Mouse (Mus musculus) layer of hippocampus, adult 9-11 months (tissue): ENCODE measurements around the gene Utp4.
"Not testable (repeated sequence)": the region's sequence is repeated elsewhere in the genome, so short reads cannot be mapped to it uniquely, and the experiment has no call there.

ENCODE experiments used
- DNase-seq: peaks from one replicate; pipeline ENCODE4 v3.0.0; 2022

Gene Utp4

DNA sequence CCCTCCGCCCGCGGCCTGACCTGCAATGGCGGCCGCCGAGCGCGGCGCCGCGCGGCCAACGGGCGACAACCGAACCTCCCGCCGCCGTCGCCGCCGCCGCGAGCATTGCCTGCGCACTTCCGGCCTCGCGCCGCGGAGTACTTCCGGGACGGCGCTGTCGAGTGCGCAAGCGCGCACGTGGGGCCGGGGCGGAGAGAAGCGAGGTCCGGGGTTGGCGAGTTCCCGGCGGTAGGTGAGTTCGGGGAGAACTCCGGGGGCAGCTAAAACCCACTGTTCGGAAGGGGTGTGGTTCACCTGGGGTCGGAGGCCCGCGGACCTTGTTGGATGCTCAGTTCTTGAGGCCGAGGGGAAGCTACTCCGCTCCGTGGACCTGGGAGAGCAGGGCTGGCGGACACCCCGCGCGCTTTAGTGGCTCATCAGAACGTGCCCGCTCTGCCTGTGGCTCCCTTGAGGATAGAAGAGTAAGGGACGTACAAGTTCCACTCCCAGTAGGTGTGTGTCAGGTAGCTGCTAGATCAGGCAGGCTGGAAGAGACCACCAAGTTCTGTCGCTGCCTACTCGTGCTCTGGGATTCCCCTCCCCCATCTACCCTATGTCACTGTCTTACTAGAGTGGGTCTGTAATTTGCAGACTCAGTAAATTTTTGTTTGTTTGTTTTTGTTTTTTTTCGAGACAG lies at the start of gene Utp4:
Gene Utp4 (plus strand): TSS at position 156 of the 676 bp plus-strand sequence.
- DNase-seq, result peak; percentile 81

DNA sequence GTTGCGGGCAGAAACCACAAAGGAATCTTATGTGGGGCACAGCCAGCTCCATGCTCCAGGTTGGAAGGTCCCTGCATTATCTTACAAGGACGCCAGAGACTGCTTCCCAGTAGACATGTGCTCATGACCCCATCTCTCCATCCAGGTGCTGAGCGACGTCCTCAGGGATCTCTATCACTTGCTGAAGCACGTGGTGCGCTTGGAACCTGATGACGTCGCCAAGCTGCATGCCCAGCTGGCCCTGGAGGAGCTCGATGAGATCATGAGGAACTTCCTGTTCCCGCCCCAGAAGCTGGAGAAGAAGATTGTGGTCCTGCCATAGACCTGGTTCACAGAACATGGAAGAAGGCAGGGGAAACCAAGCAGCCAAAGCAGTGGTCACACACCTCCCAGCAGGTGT lies 43.4 kb upstream of the Utp4 start:
- DNase-seq, result no peak

DNA sequence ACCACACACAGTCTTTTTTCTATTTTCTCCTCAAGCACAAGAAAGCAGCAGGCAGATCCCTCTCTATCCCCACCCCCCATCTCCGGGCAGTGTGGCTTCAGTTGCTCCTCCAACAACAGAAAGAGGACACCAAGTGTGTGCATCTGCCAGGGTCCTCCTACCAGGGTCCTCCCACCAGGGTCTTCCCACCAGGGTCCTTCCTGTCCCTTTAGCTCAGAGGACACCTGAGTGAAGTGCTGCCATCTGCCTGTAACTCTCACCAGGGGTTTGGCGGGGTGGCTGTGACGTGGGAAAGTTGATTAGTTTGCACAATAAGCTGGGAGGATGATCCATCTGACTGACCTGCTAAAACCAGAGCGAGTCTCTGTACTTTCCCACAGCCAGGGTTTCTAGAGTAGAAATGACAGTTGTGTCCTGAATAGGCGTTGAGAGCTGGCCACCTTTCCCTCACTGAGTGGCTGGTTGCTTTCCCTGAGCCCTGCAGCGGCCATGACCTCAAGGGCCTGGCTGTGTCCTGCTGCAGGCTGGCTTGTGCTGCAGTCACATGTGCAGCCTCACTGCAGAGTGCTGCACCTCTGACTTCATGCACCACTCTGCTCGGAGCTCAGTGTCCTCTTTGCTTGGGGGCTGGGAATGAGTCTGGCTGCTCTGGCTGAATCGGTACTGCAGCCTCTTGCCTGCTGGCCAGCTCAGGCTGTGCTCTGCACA lies 38.7 kb upstream of the Utp4 start:
- DNase-seq, result no peak

DNA sequence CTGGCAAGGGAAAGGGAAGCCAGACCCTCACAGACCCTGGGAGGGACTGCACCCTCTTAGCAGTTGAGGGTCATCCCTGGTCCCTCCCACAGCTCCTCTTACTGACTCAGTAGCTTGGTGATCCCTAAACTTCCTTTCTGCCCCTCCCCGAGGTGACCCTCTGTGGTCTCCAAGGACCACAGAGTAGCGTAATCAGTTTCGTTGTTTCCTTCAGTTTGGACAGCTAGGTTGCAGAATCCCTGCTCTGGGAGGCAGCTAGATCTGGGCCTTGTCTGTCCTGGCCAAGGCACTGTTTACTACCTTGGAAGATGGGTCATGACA lies 38.2 kb upstream of the Utp4 start:
- DNase-seq, result no peak

DNA sequence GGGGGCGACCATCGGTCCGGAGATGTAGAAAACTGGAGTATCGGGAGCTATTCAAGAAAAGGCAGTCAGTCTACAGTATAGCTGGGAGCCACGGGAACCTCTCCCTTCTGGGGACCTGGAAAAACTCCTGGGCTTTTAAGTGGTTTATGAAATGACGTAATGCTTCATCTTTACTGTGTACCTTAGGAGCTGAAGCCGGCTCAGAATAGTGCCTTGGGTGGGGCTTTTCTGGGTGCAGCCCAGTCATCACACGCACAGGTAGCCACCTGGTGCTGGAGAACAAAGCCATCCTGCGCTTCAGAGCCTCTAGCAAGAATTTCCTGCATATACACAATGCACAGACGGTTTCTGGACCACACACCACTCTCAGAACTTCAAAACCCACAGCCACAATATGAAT lies 30.6 kb upstream of the Utp4 start:
- DNase-seq, result no peak

DNA sequence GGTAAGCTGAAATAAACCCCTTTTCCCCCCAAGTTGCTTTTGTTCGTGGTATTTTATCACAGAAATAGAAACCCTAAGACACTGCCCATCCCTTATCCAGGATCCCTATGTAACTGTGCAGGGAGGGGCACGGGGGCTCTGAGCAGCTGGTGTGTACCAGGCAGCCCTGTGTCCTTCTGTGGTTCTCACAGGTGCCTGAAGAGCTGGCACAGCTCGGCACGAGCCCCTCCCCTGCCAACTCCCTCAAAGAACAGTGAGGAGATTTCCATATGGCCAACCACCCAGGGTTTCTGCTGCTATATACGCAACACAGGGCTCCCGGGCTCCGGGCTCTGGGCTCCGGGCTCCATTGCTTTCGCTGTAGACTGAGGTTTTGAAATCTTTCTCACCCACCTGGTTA lies 28.1 kb upstream of the Utp4 start:
- peak; percentile 43 for DNase-seq

DNA sequence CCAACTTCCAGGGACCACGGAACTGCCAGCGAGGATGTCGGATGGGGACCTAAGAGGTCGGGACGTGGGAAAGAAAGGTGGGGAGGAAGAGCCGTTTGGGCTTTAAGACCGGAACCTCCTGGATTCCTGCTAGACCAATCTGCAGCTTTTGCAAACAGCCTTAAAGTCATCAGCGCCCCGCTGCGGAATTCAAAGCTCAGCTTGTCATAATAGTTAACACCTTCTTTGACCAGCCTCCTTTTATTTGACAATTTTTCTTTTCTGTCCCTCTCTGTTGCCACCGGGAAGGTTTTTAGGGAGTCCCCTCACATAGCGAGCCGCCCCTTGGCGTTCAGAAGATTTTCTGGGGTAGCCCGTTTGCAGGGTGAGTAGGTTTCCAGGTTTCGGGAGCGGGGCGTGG lies 23.4 kb upstream of the Utp4 start, which contains the start of gene Has3:
Gene Has3 (plus strand): TSS at position 192 of the 400 bp plus-strand sequence.
- DNase-seq, result no peak

DNA sequence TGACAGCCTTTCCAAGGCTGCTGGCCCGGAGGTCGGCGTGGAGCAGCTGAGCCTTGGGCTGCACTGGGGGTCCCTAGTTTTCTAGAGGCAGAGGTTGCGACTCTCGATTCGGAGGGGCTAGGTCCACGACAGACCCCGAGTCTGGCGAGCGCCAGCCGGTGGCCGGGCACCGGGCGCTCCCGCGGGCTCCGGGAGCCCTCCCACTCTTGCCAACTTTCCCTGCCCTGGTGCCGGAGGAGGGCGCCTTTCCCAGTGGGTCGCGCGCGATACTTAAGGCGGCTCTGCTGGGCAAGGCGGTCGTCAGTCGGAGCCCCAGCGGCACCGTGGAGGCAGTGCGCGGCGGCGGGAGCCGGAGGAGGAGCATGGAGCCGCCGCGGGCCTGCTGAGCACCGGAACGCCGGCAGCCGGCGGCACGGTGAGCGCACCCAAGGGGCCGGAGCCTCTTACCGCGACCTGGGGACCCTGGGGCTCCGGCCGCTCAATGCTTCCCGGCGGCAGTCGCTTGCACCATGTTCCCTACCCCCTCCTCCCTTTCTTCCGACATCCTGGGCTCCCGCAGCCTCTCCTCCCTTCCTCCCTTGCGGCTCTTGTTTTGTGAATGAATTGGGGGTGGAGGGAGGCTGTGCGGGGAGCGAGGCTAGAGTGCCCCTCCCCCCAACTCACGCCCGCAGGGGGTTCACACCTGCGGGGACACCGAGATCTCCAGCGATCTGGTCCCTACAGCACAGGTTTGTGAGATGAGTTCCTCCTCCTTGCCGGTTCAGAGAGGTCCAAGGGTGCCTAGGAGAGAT lies 22.7 kb upstream of the Utp4 start:
- DNase-seq, result no peak

DNA sequence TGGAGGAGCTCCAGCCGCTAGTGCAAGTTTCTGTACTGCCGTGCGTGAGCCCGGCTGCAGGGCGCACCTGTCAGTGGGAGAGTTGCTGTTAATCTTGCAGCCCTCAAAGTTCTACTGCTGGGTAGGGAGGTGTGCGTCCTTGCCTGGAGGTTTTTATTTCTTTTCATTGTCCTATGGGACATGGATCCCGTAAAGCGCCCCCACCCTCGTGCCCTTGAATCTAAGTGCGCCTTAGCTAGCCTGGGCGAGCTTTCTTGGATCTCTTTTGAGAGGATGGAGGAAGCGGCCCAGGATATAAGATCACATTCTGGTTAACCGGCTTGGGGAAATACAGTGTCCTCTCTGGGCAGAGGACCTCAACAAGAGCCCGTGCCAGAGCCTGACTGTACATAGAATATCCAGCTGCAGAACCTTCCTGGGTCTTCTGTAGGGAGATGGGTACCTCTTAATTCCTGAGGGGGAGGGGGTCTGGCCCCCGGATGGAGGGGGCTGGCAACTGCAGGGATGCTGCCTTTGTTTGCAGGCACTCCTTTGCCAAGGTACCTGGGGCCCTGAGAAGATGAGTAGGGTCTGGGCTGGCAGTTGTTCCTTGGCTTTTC lies 22.0 kb upstream of the Utp4 start:
- no peak for DNase-seq

DNA sequence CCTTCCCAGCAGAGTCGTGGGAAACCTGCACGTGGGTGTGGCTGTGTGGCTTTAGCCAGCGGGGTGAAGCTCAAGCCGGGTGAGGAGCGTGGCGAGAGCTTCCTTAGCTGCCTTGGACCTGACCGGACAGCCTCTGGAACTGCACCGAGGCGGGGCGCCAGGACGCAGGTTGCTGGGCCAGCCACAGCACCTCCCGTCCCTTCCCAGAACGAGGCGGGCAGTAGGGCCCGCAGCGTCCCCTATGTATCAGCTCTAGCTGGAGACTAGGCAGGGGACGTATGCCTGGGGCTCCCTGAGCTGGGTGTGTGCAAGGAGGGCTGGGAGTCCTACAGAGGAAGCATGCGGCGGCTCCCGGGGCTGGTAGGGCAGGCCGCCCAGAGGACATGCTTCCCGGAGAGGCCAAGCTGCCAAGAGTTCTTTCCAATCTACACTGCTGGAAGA lies 21.5 kb upstream of the Utp4 start:
- DNase-seq, result no peak

DNA sequence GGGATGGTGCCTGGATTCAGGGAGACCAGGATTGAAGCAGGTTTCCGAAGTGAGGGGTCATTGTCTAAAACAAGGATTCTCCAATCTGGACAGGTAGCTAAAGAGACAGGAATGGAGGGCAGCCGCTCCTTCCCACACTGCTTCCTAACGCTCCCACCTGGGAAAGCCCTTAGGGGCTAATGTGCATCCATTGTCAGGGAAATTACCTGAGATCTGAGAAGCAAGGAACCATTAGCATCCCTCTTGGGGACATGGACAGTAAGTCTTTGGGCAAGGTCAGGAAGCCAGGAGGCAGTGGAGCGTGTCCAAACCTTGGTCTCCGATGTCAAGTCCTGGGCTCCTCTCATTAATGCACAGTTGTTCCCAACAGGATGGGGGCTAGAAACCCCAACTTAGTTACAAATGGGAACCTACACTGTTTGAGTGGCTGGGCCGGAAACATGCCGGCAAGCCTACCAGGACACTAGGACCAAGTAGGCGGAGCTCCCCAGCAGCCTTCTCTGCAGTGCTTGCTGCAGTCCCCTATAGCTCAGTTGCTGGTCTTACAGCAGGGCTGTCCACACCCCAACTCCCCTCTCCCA lies 20.9 kb upstream of the Utp4 start:
- DNase-seq, result no peak

DNA sequence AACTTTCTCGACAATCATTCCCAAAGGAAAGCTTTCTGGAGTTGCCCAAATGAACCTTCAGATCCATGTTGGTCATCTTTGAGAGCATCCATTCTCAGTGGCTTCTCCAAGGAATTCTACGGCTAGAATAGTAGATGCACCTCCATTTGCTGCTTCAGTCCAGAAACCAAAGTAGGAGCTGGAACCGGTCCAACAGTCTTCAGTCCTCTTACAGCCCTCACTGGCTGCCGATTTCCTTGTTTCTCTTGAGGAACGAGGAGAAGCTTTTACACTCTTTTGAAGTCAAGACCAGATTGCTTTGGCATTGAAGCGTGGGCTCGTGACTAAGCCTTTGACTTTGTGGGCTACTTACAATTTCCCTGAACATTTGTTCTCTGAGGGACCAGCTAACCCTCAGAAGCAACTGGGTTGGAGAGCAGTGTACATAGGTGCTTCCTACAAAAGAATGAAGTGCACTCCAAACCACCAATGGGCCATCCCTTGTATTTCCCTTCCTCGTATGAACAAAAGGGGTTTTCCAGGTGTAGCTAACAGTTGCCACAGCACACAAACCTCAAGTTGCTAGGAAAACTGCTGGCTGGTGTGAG lies 13.2 kb upstream of the Utp4 start:
- DNase-seq, result no peak

DNA sequence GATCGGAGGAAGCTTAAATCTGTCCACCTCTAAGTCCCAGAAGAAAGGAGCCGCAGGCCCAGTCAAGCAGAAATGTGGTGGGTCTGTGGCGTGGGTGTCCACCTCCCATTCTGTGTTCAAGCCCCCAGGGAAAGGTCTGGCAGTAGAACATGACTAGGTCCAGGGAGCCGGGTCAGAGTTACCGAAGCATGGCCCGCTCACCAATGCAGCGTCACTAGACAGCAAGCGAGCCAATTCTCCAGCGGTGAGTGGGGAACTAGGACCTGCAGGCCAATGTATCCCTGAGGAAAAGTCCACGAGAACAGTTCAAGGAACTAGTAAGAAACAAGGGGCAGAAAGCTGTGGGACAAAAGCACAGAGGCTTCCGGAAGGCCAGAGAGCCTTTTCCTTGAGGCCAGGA lies 9.3 kb upstream of the Utp4 start:
- DNase-seq, result not testable (repeated sequence)

DNA sequence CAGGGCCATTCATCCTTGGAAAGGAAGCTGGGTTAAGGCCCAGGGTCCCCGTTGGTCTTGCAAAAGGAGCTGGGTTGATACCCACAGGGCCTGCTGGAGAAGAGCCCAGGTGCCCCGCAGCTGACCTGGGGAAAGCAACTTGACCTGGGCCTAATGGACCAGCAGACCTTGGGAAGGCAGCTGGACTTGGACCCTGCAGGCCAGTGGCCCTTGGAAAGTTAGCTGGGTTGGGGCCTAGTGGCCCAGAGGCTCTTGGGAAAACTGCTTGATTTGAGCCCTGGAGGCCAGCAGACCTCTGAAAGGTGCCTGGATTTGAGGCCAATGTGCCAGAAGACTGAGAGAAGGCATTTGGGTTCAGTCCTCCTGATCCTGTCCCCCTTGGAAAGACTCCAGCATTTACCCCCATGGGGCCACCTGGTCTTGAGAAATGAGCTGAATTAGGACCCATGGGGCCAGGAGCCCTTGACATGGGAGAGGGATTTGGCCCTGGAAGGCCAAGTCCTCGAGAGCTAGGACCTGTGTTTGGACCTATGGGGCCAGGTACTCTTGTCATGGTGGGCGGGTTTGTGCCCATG lies 8.5 kb upstream of the Utp4 start:
- not testable (repeated sequence) for DNase-seq

DNA sequence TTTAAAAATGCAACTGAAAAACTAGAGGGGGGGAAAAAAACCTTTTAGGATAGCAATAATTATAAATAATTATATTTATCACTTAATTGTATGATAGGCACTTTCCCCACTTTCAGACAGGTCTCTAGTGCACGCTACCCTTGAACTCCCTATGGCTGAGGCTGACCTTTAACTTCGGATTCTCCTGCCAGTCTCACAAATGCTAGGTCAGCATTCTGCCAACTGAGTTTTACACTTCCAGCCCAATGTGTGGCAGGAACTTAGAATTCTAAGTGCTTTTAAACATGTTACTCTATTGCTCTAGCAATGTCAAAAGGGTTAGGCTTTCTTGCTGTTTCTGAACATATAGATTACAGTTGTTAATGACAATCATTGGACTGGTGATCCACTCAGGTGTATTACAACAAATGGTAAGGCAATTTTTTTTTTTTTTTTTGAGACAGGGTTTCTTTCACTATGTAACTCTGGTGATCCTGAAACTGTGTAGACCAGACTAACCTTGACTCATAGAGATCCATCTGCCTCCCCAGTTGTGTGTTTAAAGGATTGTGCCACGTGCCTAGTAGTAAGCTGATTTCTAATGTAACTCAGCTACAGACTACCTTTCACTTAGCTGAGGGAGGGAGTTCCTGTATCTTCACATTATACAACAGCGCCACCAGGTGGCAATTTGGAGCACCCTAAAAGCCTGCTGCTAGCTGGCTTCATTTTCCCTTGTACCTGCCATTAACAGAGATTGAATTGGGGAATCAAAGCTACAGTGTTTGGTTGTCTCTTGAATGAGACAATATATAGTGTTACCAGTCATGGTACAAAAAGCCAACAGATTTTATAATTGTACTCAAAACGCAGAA lies 5.9 kb upstream of the Utp4 start:
- no peak for DNase-seq

DNA sequence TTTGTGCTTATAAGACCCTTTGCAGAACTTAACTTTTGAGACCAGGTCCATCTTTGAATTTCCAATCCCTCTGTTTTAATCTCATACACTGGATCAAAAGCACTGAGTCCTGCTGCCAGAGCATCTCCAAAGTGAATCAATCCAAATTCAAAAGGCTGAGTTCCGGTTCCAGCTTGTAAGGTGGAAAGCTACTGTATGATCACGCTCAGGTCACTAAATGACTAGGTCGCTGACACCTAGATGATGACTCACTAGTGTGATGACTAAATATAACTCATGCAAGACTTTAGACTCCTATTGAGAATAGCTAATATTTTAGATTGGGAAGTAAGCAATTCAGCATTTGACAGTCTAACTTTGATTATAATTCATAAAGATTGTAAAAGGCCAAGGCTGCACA lies 4.6 kb upstream of the Utp4 start:
- DNase-seq, result no peak

DNA sequence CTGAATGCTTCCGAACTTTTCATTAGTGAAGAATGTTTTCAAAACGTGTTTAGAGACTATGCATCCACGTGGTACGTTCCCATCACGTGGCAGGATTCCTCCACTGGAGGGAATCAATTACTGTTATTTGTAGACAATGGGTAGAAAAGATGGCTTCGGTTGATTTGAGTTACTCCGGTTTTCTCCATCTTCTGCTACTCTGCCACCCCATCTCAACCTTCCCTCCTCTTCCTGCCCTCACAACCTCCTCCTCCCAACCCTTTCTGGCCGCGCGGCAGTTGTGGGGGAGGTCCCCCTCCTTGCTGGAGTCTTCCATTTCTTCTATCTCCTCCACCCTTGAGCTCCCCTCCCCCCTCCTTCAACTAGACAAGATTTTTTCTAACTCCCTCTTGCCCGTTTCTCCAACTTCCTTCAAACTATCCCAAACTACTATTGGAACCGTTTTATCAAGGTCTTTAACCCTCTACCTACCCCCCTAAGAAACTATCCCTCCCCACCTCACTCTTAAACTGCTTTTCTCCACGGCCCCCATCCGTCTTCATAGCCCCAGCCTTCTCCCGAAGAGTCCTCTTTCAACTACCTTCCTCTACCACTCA lies 1.1 kb upstream of the Utp4 start:
- DNase-seq, result no peak

DNA sequence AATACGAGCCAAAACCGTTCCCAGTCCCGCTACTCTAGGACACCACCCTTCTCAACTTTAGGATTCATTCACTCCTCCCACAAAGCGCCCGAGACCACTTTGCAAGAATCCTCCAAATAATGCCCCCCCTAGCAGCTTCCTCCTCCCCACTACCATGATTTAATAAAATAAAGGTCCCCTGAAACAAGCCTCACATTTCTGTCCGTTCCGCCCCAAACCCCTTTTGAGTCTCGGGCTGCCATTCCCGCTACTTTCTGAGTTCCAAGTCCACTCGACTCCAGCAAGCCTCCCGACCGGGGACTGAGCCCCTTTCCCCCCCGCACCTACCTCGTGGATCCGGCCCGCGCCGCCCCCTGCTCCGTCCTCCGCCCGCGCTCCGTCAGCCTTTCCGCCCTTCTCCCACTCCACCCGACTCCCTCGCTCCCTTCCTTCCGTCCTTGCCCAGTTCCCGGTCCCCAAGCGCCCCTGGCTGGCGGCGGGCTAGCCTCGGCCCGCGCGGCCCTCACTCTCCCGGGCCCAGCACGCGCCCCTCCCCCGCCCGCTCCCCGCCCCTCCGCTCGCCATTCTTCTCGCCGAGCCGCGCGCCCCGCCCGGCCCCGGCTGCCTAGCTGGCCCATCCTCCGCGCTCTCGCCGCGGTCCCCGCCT lies 507 bp upstream of the Utp4 start:
- DNase-seq, result no peak

DNA sequence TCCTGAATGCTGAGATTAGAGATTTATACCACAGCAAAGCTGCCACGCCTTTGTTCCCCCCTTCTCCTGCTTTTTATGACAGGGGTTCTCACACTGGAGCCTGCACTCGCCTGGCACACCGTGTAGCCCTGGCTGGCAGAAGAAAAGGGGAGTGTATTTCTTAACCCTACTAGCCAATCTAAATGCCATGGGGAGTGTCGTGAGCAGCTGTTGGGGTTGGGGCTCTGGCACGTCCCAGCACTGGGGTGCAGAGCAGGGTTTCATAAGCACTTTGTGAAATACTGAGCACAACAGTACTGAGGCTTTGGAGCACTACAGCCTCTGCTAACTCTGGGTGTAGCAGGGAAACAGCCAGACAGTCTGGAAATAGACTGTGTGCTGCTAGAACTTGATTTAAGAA lies 6.0 kb downstream of the Utp4 start:
- DNase-seq, result no peak

DNA sequence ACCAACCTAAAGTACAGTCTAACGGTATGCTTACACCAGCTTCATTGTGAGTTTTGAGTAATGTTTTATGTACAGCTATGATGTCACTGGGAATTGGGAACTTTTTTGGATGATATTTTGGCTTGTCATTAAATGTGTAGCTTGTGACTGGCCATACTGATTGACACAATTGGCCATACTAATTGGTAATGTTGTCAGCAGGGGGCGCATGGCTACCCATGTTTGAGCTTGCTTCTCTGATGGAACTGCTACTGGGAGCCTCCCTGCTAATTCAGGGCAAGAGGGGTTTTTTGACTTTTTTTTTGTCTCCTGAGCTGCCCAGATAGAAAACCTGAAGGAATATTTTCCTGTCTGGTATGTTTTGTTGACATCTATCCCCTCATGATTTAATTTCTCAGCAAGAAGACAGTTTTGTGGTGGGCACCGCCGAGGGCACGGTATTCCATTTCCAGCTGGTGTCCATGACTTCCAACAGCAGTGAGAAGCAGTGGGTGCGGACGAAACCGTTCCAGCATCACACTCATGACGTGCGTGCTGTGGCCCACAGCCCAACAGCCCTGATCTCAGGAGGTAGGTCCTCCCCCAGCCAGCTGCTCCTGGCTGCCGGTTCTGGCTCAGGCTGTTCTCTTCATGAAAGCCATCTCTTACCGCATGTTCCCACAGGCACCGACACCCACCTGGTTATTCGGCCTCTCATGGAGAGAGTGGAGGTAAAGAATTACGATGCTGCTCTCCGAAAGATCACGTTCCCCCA lies 12.5 kb downstream of the Utp4 start:
- peak; percentile 93 for DNase-seq
